Mouse (Mus musculus) forebrain, postnatal 0 days (tissue): Measurements from ENCODE around the gene H2-M5. TPM values are rescaled to one million over a fixed set of nuclear protein-coding genes. Genes with fewer than 3 reads are reported as not detected.
A peak's percentile ranks its signal among the peaks of the same experiment; 100 is the strongest.

ENCODE experiments used
- ATAC-seq: fragments of 200-750 bp; cut with Nextera tagmentation; 2 replicates; pipeline ENCODE4 v1.8.0; 2017; ENCODE audit warnings: mild to moderate bottlenecking, moderate library complexity
- DNase-seq: peaks from one replicate; pipeline ENCODE4 v3.0.0-alpha.2; 2015
- H3K27ac ChIP-seq: fragments of 300-500 bp; sonication (generic); 2 replicates; pipeline ENCODE4 v1.5.1; 2014; ENCODE audit warnings: low read depth, mild to moderate bottlenecking, antibody characterized with exemption, low read length, moderate library complexity, mixed read lengths
- H3K27me3 ChIP-seq: fragments of 300-500 bp; sonication (generic); 2 replicates; pipeline ENCODE4 v1.6.1; 2014; ENCODE audit warnings: mild to moderate bottlenecking, low read length, mixed read lengths; ENCODE audit not compliant: insufficient read depth
- H3K36me3 ChIP-seq: fragments of 300-500 bp; sonication (generic); 2 replicates; pipeline ENCODE4 v1.6.1; 2014; ENCODE audit warnings: mild to moderate bottlenecking, moderate library complexity; ENCODE audit not compliant: insufficient read depth
- H3K4me1 ChIP-seq: fragments of 300-500 bp; sonication (generic); 2 replicates; pipeline ENCODE4 v1.6.1; 2014; ENCODE audit warnings: antibody characterized with exemption; ENCODE audit not compliant: insufficient read depth
- H3K4me2 ChIP-seq: fragments of 300-500 bp; sonication (generic); 2 replicates; pipeline ENCODE4 v1.6.1; 2014; ENCODE audit warnings: low read depth, mild to moderate bottlenecking, moderate library complexity
- H3K4me3 ChIP-seq: fragments of 300-500 bp; sonication (generic); 2 replicates; pipeline ENCODE4 v1.5.1; 2014; ENCODE audit warnings: low read depth, low read length, mixed read lengths
- H3K9ac ChIP-seq: fragments of 300-500 bp; sonication (generic); 2 replicates; pipeline ENCODE4 v1.6.1; 2014; ENCODE audit warnings: mild to moderate bottlenecking
- H3K9me3 ChIP-seq: fragments of 300-500 bp; sonication (generic); 2 replicates; pipeline ENCODE4 v1.6.1; 2016; ENCODE audit warnings: low read length
- CTCF ChIP-seq: sonication (generic); IDR thresholded peaks from 2 replicates; pipeline ENCODE4 v1.5.1; 2016; ENCODE audit warnings: antibody characterized with exemption, control low read depth, low read depth
- WGBS: fragments of 180-500 bp; shearing (Covaris S2); extraction: QIAGEN DNeasy Blood & Tissue Kit; methylation state at CpG from one replicate; pipeline ENCODE4 v1.1.7; 2014; 5-methylcytosine and 5-hydroxymethylcytosine counted together
- polyA plus RNA-seq: library from polyadenylated mRNA; unstranded; fragments of >200 nt; fragmentation: Nextera tagmentation; extraction: Ambion mirVana; gene quantifications from 2 replicates; pipeline ENCODE4 v1.2.1, GENCODE M21; 2015
- total RNA-seq: library from RNA; depleted of rRNA; stranded (reverse); fragments of >200 nt; gene quantifications from 2 replicates; pipeline ENCODE4 v1.2.3, GENCODE M21; 2014

Gene H2-M5
- total and polyA plus RNA-seq, 2 experiments from 2014 or later, result 1.5 to 4.2 TPM

GRCm38 (mm10) chr17:37002364-37003330 is 13.3 kb upstream of the H2-M5 start:
- 1% methylated on average over 49 of the region's 49 CpGs for WGBS
- DNase-seq, result peak; percentile 88
- H3K36me3 ChIP-seq, result peaks cover 26% of the 10 kb centered on the region
- ATAC-seq, result peak; percentile 83
- H3K4me3 ChIP-seq, result peak overlapping the region; percentile 79
- no peaks in the 10 kb centered on the region for H3K9me3 ChIP-seq
- H3K9ac ChIP-seq, result peak overlapping the region; percentile 92
- H3K27me3 ChIP-seq, result no peaks in the 10 kb centered on the region
- no peak for TF ChIP-seq CTCF
- peak overlapping the region; percentile 97 for H3K27ac ChIP-seq
- peak overlapping the region; percentile 60 for H3K4me2 ChIP-seq
- H3K4me1 ChIP-seq, result peaks cover 7% of the 10 kb centered on the region; the same call in 1 of the 2 replicates

GRCm38 (mm10) chr17:37000863-37001262 is 11.5 kb upstream of the H2-M5 start, which contains the start of gene Zfp57:
Gene Zfp57, plus strand, starts transcription at chr17:37001163.
- no peak for TF ChIP-seq CTCF
- H3K27me3 ChIP-seq, result no peaks in the 10 kb centered on the region
- no peak within 1 kb of the TSS for H3K27ac ChIP-seq
- DNase-seq (no peak), ATAC-seq (no peak)
- peaks cover 9% of the 10 kb centered on the region for H3K36me3 ChIP-seq
- H3K4me2 ChIP-seq, result peak within 1 kb of the TSS; percentile 60
- WGBS, result 93% methylated on average over 7 of the region's 7 CpGs
- H3K4me3 ChIP-seq, result peak within 1 kb of the TSS; percentile 79; the same call in 1 of the 2 replicates
- H3K9me3 ChIP-seq, result no peaks in the 10 kb centered on the region
- H3K4me1 ChIP-seq, result peaks cover 7% of the 10 kb centered on the region; the same call in 1 of the 2 replicates
- no peak within 1 kb of the TSS for H3K9ac ChIP-seq

- no peaks in the 10 kb centered on the region for H3K27me3 ChIP-seq
- DNase-seq (no peak), ATAC-seq (no peak)
- H3K4me2 ChIP-seq, result no peak overlapping the region
- no peaks in the 10 kb centered on the region for H3K36me3 ChIP-seq
- no peak overlapping the region for H3K9ac ChIP-seq
- 79% methylated on average over 2 of the region's 2 CpGs for WGBS
- no peak overlapping the region for H3K27ac ChIP-seq
- no peaks in the 10 kb centered on the region for H3K4me1 ChIP-seq
- no peak overlapping the region for H3K4me3 ChIP-seq
- no peaks in the 10 kb centered on the region for H3K9me3 ChIP-seq
- no peak for TF ChIP-seq CTCF
Observed at GRCm38 (mm10) chr17:36998477-36998876, 9.1 kb upstream of the H2-M5 start.

- WGBS, result 29% methylated on average over 7 of the region's 7 CpGs
- DNase-seq (peak; percentile 77), ATAC-seq (peak; percentile 59)
- Histone ChIP-seq H3K4me1 (no peaks in the 10 kb centered on the region), H3K4me2 (no peak overlapping the region), H3K27me3 (no peaks in the 10 kb centered on the region; the same call in 1 of the 2 replicates), H3K27ac (no peak overlapping the region), H3K4me3 (no peak overlapping the region), H3K9ac (no peak overlapping the region), H3K9me3 (no peaks in the 10 kb centered on the region), H3K36me3 (no peaks in the 10 kb centered on the region)
- TF ChIP-seq CTCF, result peak; percentile 78
Observed at GRCm38 (mm10) chr17:36997033-36997735, 7.8 kb upstream of the H2-M5 start.

- ATAC-seq (no peak), DNase-seq (no peak)
- H3K4me1 ChIP-seq, result no peaks in the 10 kb centered on the region
- H3K4me2 ChIP-seq, result no peak overlapping the region
- no peaks in the 10 kb centered on the region; the same call in 1 of the 2 replicates for H3K27me3 ChIP-seq
- no peaks in the 10 kb centered on the region for H3K9me3 ChIP-seq
- H3K9ac ChIP-seq, result no peak overlapping the region
- no peak overlapping the region for H3K27ac ChIP-seq
- H3K4me3 ChIP-seq, result no peak overlapping the region
- no peaks in the 10 kb centered on the region for H3K36me3 ChIP-seq
- 53% methylated on average over 3 of the region's 3 CpGs for WGBS
- TF ChIP-seq CTCF, result no peak
Observed at GRCm38 (mm10) chr17:36995448-36995847, 6.1 kb upstream of the H2-M5 start.

GRCm38 (mm10) chr17:36994528-36994927 is 5.2 kb upstream of the H2-M5 start:
- Histone ChIP-seq H3K27me3 (peaks cover under 1% of the 10 kb centered on the region; the same call in 1 of the 2 replicates), H3K36me3 (no peaks in the 10 kb centered on the region), H3K4me3 (no peak overlapping the region), H3K4me2 (no peak overlapping the region), H3K9ac (no peak overlapping the region), H3K9me3 (no peaks in the 10 kb centered on the region), H3K4me1 (no peaks in the 10 kb centered on the region), H3K27ac (no peak overlapping the region)
- WGBS, result 92% methylated on average over 2 of the region's 2 CpGs
- DNase-seq, result no peak
- no peak for ATAC-seq
- TF ChIP-seq CTCF, result no peak
